Mouse (Mus musculus) megakaryocyte, embryonic 14.5 days (primary cell): Measurements from ENCODE around the gene Dnajc28. TPM values are rescaled to one million over a fixed set of nuclear protein-coding genes. Genes with fewer than 3 reads are reported as not detected.

Source experiments
- H3K27me3 ChIP-seq: replicated peaks from 2 replicates; pipeline ENCODE3; 2012; ENCODE audit warnings: inconsistent platforms
- H3K36me3 ChIP-seq: replicated peaks from 2 replicates; pipeline ENCODE3; 2012; ENCODE audit warnings: low read length, inconsistent platforms, mixed read lengths
- H3K4me1 ChIP-seq: 2 replicates; pipeline ENCODE4 v1.6.1; 2012; ENCODE audit warnings: inconsistent platforms
- H3K4me3 ChIP-seq: replicated peaks from 2 replicates; pipeline ENCODE3; 2012; ENCODE audit warnings: moderate library complexity, mild to moderate bottlenecking, inconsistent platforms
- H3K9me3 ChIP-seq: 2 replicates; pipeline ENCODE4 v1.6.1; 2012; ENCODE audit warnings: inconsistent platforms
- FLI1 ChIP-seq: IDR thresholded peaks from 2 replicates; pipeline ENCODE4 v1.6.1; 2012; ENCODE audit warnings: low read length, inconsistent platforms, mixed read lengths
- GATA1 ChIP-seq: IDR thresholded peaks from 3 replicates; pipeline ENCODE4 v1.6.1; 2012; ENCODE audit warnings: mixed read lengths, low read length, inconsistent platforms, borderline replicate concordance
- polyA plus RNA-seq: library from polyadenylated mRNA; stranded (reverse); fragments of >175 nt; gene quantifications from 2 replicates; pipeline ENCODE4 v1.2.3, GENCODE M21; 2012; ENCODE audit warnings: low replicate concordance; ENCODE audit not compliant: insufficient read depth

Gene Dnajc28
- polyA plus RNA-seq, 1 experiment = 0.92 TPM

GRCm38 (mm10) chr16:91571105-91571504 lies 47.7 kb downstream of the Dnajc28 start:
- Histone ChIP-seq H3K4me3 (no peak overlapping the region), H3K4me1 (peaks cover 5% of the 10 kb centered on the region), H3K36me3 (peaks cover 17% of the 10 kb centered on the region), H3K9me3 (no peaks in the 10 kb centered on the region), H3K27me3 (peaks cover 45% of the 10 kb centered on the region)
- TF ChIP-seq FLI1 (no peak), GATA1 (no peak)

- no peaks in the 10 kb centered on the region for H3K9me3 ChIP-seq
- H3K4me3 ChIP-seq = no peak overlapping the region
- peaks cover 43% of the 10 kb centered on the region for H3K27me3 ChIP-seq
- TF ChIP-seq GATA1 = no peak
- TF ChIP-seq FLI1 = no peak
- H3K4me1 ChIP-seq = peaks cover 15% of the 10 kb centered on the region
- H3K36me3 ChIP-seq = peaks cover 13% of the 10 kb centered on the region
Measured at GRCm38 (mm10) chr16:91568960-91569359, 49.9 kb downstream of the Dnajc28 start.

DNA sequence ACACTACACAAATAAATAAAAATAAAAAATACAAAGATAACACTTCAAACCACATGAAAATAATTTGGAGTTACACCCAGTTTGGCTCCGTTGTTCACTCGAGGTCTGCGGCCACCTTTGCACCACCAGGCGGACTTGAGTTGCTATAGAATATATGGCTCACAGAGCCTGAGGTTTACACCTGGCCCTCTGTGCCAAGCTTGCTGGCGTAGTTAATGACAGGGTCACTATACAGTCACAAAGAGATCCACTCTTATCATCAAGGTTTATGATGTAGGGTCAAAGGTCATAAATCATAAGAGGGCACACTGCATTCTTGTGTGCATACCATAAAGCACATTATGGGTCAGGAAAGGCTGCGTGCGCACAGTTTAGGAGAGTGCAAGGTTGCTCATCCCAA lies 52.8 kb downstream of the Dnajc28 start:
- peaks cover 26% of the 10 kb centered on the region for H3K27me3 ChIP-seq
- H3K4me1 ChIP-seq = peaks cover 15% of the 10 kb centered on the region
- no peak for TF ChIP-seq FLI1
- TF ChIP-seq GATA1 = no peak
- H3K9me3 ChIP-seq = no peaks in the 10 kb centered on the region
- no peak overlapping the region for H3K4me3 ChIP-seq
- peaks cover 40% of the 10 kb centered on the region for H3K36me3 ChIP-seq

DNA sequence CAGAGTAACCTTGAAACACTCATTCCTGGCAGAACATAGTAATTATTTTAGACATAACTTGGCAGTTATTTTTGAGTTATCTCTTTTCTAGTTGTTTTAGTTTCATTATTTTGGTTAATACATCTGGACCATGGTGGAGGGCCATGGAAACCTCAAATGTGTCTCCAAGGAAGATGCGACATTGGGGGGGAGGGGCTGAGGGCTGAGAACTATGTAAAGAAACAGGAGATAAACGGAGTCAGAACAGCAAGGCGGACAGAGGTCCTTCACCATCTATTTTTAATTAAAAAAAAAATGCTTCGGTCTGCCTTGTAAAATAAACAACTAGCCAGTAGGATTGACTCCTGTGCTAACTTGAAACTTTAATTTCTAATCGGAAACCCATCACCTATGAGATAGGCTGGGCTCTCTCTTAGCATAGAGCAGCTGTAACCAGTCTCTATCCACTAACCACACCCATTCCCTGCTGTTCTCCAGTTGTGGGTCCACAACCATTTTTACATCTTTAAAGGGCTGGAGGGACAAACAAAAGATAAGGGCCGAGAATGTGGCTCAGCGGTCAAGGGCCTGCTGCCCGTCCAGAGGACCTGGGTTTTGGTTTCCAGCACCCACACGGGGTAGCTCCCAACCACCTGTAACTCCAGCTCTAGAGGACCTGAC lies 53.4 kb downstream of the Dnajc28 start:
- Histone ChIP-seq H3K4me1 (peaks cover 11% of the 10 kb centered on the region), H3K4me3 (no peak overlapping the region), H3K27me3 (peaks cover 23% of the 10 kb centered on the region), H3K36me3 (peaks cover 45% of the 10 kb centered on the region), H3K9me3 (no peaks in the 10 kb centered on the region)
- TF ChIP-seq GATA1 (no peak), FLI1 (no peak)

DNA sequence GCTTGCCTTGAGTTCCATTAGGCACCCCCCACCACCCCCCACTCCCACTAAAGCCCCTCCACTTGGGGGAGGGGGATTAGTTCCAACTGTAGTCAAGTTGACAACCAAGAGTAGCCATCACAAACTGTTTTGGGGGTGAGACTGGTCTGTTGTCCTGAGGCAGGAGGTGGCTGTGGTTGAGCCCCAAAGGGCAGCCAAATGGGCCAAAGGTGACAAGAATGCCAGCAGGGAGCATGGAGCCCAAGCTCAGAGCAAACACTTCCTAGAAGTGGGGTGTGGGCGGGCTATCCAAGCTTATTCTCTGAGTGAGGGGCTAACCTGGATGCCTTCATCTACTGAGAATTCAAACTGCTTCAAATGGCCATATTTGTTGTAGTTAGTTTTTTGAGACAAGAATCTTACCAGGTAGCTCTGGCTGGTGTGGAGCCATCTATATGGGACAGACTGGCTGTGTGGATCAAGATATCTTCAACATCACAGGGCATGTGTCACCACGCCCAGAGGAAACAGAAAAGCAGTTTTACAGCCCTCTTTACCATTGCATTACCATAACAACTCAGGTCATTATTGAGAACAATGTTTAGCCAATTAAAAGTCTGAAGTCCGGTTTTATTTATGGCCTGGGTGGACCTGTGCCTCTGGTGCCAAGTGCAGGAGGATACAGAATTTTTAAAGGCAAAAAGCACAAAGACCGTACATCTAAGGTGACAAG lies 54.1 kb downstream of the Dnajc28 start:
- peaks cover 9% of the 10 kb centered on the region for H3K4me1 ChIP-seq
- H3K27me3 ChIP-seq = peaks cover 22% of the 10 kb centered on the region
- H3K4me3 ChIP-seq = no peak overlapping the region
- TF ChIP-seq GATA1 = no peak
- no peak for TF ChIP-seq FLI1
- no peaks in the 10 kb centered on the region for H3K9me3 ChIP-seq
- peaks cover 52% of the 10 kb centered on the region for H3K36me3 ChIP-seq

Other genes with a start within 250 kb of the Dnajc28 start
- 45.8 and 47.7 TPM in 2 replicates for gene Ifnar2, start 246.2 kb downstream of the Dnajc28 start, polyA plus RNA-seq
- gene Gm21970, start 227.3 kb downstream of the Dnajc28 start, polyA plus RNA-seq = not detected in 2 replicates
- 2.0 and 13.1 TPM in 2 replicates for gene Il10rb, start 212.9 kb downstream of the Dnajc28 start, polyA plus RNA-seq
- gene Ifnar1, start 133.8 kb downstream of the Dnajc28 start, polyA plus RNA-seq = 3.8 TPM in 2 replicates
- gene Ifngr2, start 72.0 kb downstream of the Dnajc28 start, polyA plus RNA-seq = 12.5 and 13.8 TPM in 2 replicates
- gene Tmem50b, start 21.2 kb downstream of the Dnajc28 start, polyA plus RNA-seq = 2.6 TPM in 1 of 2 replicates, not detected in the other
- gene Gart, start 27.9 kb upstream of the Dnajc28 start, polyA plus RNA-seq = 26.0 and 173 TPM in 2 replicates
- gene Son, start 28.5 kb upstream of the Dnajc28 start, polyA plus RNA-seq = 31.9 and 42.5 TPM in 2 replicates
- 4.6 and 11.1 TPM in 2 replicates for gene Donson, start 69.7 kb upstream of the Dnajc28 start, polyA plus RNA-seq
- 9.9 TPM in 1 of 2 replicates, not detected in the other for gene Cryzl1, start 109.9 kb upstream of the Dnajc28 start, polyA plus RNA-seq
- 24.6 and 49.2 TPM in 2 replicates for gene Itsn1, start 110.3 kb upstream of the Dnajc28 start, polyA plus RNA-seq